Mouse (Mus musculus) embryo, embryonic 11.5 days (tissue): ENCODE measurements around the gene Ciz1.

Experiments used
- DNase-seq: peaks from one replicate; pipeline ENCODE4 v3.0.0-alpha.2; 2012; ENCODE audit warnings: low read depth, low spot score

Ciz1 gene

DNA sequence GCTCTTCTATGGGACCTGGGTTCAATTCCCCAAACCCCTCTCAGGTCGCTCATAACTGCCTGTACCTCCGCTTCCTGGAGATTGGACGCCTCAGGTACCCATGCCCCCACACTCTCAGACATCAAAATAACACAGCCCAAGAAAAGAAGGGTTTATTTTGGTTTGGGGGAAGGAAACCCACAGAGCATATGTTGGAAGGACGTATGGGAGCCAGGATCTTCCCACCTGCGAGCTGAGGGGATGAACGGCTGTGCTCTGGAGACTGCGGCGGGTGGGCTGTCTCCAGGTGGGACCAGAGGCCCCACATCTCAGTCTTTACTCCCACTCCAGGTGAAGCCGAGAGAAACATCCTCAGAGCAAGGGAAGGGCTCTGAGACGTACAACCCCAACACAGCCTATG, 24.8 kb downstream of the Ciz1 start:
- no peak for DNase-seq

DNA sequence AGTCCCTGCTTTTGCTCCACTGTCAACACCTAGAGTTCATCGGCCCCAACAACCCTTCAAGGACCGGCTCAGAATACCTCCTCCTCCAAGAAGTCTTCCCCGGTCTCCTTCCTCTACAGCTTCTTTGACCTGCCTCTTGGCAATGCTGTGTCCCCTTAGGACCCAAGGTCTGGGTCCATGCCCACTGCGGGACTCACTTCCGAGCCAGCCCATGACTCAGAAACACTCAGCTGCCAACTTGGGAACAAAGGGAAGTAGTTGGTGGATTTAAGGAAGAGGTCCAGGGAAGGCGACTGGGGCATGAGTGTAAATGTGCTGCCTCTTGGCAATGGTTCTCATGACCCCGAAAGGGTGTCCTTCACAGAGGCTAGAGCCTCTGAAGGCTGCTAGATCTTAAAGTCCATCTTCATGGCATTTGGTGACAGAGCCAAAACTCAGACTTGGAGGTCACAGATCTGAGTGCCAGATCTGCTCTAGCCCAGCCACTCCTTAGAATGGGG, 27.9 kb downstream of the Ciz1 start:
- no peak for DNase-seq

DNA sequence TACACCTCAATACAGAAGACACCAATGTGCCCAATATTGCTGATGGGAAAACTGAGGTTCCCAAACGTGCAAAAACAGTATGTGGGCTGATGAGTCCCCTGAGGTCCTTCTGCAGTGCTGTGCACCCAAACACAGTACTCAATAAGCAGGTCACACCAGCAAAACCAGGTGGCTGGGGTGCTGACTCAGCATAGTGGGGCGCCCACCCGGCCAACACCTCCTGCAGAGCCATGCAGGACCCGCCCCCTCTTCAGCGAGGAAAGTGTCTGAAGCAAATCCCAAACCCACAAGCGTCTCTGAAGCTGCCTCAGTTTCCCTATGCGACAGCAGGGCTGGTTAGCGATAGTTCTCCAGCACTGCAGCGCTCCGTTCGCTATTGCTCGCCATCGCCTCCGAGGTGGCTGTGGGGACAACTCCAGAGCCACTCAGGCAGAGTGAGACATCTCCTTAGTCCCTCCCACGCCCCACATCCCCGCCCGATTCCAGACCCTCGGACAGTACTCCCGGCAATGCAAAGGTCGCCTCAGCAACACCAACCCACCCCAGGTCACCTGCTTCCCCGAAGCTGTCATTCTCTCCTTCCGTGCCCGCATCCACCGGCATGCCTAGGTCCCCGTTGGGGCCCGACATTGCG, 29.1 kb downstream of the Ciz1 start:
- no peak for DNase-seq

DNA sequence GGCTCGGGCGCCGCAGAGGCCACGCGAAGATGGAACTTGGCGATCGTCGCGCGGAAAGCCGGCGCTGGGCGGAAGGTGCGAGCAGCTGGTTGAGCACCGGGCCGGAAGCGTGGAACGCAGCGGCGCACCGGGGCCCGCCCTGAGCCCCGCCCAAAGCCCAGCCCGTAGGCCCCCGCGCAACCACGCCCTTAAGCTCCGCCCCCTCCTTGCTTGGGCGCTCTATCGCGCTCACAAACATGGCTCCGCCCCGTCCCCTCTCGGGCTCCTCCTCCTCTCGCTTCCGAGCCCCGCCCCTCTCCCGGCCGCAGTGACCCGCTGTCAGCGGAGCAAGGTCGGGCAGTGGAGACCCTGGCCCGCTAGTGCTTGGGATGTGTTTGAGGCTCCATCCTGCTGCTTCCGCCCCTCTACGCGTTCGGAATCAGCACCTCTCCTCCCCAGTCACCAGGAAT, 29.7 kb downstream of the Ciz1 start, which contains the start of gene 1110008P14Rik:
1110008P14Rik (minus strand) TSS at position 164 of the 449 bp plus-strand sequence.
- peak; percentile 89 for DNase-seq

DNA sequence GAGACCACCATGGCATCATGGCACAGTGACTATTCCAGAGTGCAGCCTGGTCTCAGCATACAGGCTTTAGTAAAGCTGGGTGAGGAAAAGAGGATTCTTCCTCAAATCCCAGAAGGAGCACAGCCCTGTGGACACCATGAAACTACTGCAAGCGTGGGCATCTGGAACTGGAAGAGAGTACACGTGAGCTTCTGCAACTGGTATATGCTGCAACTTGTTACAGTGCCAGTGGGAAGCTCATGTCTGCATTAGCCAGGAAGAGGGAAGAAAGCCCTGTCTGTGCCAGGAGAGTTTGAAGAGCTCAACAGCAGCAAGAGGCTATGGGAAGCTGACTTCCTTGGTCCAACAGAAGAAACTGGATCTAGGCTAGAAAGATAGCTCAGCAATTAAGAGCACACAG, 30.6 kb downstream of the Ciz1 start:
- DNase-seq = no peak

DNA sequence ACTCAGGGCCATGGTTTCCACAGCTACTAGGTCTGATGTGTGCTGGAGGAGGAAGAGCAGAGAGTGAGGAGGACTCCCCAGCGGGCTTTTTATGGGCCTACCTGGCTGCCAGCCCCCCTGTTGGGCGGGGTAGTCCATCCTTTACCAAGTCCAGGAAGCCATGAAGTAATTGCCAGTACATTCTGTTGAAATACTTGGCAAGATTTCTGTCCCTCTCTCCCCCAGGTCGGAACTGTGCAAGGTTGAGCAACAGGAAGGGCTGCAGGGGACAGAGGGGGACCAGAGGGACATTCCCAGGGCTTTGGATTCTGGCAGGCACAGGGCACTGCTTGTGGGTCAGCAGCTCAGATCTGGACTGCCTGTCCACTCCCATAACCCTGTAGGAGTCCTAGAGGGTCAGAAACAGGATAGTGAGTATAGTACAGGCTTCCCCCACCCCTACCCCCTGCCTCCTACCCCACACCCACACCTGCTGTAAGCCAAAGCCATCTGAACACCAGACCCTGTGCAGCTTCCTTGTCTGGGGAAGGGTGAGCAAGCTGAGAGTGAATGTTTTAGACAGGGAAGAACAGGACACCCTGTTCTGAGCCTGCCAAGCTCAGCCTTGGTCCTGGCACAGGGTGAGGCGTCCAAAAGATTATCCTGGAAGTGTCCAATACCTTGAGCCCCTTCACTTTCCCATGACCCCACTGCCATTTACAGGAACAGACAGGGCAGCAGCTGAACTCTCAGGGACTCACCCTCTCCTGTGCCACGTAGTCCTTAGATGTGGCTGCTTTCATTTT, 35.8 kb downstream of the Ciz1 start, which contains the start of gene Lcn2:
Lcn2 (minus strand) TSS at position 547 of the 785 bp plus-strand sequence.
- DNase-seq = no peak

DNA sequence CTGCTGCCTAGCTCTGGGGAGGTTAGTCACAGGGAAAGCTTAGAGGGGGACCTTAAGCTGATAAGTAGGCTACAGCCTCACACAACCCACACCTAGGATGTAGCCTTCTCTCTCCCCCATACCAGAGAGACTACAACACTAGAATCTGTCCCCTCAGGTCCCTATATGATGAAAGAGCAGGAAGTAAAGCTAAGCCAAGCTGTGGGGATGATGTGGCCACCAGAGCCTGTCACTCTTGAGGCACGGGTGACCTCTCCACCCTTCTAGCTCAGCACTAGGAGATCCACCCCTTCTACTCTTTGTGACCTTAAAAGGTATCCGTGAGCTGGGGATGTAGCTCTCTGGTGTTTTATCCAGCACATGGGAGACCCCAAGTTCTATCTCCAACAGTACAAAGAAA, 37.0 kb downstream of the Ciz1 start:
- no peak for DNase-seq

DNA sequence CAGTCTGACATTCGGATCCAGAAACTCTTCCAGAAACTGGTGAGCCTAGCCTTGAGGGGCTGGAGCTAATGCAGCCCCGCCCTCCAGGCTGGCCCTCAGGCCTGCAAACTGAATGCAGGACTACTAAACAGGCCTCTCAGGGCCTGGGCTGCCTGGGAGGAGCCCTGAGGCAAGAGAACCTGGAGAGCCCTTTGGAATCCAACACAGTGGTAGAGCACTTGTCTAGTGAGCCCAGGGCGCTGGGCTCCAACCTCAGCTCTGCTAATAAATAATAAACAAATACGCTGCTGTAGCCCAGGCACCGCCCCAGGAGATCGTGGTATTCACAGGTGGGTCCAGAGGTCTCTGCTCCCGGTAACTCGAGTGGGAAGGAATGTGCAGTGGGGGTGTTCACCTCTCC, 38.7 kb downstream of the Ciz1 start:
- no peak for DNase-seq

DNA sequence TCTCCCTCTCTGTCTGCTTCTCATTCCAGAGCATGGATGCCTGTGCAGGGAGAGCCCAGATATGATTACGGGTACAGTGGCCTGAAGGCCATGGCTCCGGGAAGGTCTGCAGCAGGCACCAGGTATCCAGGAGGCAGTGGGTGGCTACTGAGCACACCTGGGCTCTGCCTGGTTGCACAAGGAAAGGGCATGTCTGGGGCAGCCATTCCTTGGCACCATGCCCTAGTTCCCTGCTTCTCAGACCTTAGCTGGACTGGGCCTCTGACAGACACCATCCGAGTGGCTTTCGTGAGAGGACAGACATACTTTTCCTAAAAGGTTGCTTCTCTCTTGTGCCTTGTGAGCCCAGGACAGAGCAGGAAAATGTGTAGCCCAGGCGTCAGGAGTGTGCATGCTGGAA, 39.9 kb downstream of the Ciz1 start:
- DNase-seq = no peak

DNA sequence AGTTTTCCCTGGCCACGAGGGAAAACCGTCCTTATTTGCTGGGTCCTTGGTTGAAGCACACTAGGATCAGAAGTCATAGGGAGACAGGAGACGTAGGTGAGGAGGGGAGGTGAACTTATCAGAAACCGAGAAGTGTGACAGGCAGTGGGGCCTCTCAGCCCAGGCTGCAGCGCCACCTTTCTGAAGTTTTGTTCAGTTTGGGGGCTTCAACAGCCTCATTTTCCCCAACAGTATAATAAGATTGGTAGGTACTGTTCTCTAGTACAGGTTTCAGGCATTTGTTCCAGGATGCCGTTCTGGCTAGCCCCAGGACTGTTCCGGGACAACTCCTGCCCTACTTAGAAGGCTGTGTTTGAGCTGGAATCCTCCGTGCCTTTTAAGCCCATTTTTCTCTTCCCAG, 42.8 kb downstream of the Ciz1 start:
- peak; percentile 22 for DNase-seq

DNA sequence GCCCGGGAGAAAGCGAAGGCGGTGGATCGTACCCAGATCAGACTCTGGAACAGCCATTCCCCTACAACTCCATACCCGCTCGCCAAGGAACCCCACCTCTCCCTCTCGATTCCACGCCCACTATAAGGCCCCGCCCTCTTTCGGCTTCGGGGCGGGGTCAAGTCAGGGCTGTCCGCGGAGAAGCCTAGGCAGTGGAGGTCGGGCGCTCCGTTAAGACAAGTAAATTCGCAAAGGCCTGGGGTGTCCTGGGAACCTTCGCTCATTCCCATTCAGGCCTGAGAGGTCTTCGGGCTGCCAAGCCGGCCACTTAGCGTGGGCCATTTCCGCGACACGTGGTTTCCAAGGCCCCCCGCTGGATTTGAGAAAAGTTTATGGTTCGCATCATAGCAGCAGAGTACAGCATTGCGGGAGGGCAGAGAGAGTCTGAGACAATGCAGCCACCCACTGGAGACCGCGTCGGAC, 43.4 kb downstream of the Ciz1 start, which contains the start of gene Ptges2:
Ptges2 (plus strand) TSS at position 413 of the 462 bp plus-strand sequence.
- DNase-seq = peak; percentile 83

DNA sequence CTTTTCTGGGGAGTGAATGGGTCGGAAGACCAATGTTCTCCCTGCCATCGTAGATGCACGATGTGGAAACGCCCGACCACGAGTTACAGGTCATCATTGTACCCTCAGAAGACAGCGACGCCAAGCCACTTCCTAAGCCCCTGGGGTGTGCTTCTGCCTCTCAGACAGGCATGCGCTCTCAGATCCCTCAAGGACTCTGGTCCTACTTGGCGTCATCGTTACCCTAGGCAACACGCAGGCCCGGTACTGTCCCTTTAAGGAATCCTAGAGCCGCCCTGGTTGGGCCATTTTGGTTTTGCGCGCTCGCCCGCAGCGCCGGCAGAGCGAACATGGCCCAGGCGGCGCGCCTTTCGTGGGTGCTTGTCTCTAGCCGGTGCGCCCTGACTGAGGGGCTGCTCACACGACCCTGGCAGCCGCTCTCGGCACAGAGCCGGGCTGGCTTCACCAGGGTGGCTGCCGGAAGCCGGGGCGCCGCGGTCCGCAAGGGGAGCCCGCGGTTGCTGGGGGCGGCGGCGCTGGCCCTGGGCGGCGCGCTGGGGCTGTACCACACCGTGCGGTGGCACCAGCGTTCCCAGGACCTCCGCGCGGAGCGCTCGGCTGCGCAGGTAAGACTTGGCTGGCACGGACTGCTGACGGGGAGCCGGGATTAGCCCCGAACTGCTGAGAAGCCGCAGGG, 44.0 kb downstream of the Ciz1 start:
- DNase-seq = peak; percentile 87

DNA sequence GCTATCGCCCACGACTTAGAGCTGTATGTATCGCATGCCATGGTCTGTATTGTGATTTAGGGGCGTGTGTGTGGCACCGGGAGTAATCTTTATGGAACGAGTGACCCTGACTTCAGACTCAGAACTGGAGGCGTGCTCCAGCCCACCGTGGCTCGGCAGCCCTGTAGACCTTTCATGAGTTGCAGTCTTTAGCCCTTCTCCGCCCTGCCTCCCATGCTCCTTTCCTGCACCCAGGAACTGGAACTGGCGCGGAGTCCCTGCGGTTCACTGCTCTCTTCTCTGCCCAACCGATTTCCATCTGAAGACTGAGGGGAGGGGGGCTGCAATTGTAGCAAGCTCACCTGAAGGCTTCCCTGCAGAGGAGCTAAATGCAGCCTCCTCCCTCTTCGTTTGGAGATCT, 44.6 kb downstream of the Ciz1 start:
- DNase-seq = no peak

DNA sequence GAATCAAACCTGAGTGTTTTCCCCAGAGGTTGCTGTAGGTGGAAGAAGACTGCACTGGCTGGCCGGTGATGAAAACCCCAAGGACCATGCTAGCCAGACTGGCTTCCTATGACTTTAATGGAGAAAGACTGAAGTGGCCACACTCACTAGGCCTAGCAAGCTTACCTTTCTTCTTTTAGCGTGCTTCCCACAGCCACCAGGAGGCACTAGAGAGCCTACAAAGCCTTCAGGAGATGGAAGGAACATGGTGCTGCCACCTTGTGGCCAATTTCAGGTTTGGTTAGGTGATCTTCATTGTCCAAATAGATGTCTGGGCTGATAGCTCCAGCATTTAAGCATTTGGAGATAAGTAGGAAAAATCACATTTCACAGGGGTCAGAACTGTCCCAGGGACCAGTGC, 52.5 kb downstream of the Ciz1 start:
- DNase-seq = peak; percentile 96

DNA sequence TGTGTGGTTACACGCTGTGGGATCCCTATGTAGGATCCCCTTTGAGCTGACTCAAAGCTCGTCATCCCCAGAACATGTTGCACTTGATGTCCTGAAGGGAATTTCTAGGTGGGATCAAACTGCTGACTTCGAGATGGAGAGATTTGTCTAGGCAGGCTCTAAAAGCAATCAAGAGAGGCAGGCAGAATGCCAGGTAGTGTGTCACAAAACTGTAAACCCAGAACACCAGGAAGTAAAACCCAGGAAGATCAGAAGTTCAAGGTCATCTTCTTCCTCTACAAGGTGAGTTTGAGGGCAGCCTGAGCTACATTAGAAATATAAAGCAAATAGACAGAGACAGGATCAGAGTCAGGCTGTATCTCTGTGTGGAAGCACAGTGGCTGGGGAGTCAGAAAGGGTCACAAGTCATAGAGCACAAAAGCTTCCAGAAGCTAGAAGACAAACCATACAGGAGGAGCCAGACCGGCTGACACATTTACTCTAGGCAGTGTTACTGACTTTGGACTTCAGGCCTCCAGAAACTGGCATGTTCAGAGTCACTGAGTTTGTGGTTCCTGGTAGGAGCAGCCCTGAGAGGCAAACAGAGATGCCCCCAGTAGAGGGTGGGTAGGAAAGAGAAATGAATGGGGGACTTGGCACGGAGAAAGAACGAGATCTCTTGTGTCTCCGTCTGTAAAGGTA, 55.2 kb downstream of the Ciz1 start:
- no peak for DNase-seq

DNA sequence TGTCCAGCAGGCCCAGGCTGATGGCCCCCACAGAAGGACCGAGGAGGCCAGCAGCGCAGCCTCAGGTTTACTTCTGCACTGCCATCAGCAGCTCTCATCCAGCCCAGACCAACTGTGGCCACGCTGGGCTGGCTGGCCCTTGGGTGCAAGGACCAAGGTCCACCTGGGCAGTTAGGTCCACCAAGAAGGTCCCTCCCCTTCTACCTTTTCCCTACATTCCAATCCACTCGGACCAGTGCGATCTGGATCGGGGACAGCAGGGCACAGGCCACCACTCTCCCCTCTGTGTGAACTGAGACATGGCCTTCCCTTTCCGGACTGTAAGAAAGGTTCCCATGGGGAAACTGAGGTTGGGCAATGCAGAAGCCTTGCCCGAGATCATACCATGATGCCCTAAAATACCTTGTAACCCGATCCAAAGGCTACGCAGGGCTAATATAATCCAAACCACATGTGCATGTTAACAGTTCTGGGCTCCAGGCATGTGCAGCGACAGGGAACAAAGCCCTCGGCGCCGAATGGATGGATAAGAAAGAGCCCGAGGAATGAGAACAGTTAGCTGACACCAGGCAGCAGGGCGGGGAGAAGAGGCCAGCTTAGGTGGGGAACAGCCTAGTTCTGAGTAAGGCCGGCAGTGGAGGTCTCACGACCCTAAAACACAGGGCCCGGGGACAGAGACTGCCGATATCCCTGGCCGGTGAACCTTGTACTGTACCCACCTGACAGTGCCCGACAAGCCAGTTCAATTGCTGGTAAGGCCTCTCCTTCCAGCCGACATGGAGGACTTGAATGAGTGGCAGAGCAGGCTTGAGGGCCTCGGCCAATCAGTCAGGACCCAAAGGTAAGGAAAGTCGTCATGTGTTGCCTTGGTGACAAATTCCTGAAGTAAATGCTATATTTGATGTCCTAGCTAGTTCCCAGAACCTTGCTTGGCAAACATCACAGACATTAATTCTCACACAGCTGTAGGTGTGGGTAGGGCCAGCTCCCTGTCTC, 56.6 kb downstream of the Ciz1 start:
- peak; percentile 36 for DNase-seq

DNA sequence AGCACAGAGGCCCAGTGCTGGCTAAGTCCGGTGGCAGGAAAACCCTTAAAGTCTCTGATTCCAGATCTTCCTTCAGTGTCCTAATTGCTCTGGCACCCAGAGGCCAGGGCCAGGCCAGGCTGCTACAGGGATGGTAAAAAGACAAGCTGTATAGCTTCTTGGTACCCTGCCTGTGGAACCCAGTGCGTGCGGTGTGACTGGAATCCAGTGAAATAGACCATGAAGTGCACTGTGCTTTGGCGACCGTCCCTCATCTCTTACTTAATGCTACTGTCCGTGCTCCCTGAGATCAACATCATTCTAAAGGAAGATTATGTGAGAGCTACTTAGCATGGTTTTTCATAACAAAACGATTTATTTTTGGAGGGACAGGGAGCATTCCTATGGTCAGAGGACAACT, 59.3 kb downstream of the Ciz1 start:
- DNase-seq = no peak

DNA sequence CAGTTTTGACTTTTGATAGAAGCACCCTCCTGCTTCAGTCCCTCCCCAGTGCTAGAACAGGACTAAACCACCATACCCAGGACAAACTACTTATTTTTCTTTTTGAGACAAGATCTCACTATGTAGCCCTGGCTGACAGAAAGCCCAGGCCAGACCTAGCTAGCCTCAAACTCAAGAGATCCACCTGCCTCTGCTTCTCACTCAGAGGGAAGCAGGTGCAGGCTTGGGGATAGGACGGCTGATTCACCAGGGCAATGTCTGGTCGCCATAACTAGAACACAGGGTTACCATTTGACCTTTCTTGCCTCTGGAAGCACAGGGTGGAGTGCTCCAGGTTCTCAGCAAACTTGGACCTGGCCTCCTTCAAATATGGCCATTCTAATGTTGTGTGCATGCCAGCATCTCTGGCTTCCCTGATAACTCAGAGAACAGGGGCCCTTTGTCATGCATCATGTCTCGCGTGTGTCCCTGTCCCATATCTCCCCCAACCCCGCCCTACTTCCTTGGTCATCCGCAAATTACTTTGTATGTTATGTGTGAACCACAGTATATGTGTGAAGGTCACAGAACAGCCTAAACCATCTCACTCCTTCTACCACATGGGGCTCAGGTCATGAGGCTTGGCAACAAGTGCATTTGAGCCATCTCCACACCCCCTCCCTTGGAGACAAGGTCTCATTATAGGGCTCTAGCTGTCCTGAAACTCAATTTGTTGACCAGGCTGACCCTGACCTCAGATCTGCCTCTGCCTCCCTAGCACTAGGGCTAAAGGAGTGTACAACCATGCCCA, 60.8 kb downstream of the Ciz1 start:
- no peak for DNase-seq

DNA sequence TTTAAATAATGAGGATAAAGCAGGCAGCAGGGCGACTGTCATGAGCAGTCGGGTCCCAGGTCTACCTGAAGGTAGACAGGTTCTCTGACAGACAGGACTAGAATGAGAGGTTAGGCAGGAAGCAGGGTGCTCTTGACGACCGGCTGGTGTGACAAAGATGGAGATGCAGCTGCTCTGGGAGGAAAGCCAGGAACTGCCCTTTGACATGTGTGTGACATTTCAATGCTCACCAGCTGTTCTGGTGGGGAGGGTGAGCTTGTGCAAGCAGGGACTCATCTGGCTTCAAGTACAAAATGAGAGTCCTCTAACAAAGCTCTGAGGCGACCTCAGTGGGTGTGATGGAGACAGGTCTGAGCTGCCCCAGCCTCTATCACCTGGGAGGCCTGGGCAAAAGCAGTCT, 61.8 kb downstream of the Ciz1 start:
- DNase-seq = no peak

DNA sequence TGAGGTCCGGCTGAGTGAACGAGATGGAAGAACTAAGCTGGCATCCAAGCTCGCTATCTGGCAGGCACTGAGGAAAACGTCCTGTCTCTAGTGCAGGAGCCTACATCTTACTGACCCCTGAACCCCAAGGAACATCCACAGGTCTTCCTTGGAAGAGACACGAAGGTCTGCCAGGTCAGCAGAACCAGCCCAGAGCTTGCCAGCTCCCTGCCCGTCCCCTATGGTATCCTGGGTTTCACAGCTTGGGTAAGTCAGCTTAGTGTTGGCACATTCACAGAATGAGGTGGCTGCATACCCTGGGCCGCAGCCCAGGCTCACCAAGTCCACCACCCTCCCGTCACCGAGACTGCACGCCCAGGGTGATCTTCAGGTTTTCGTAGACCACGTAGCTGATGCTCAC, 63.7 kb downstream of the Ciz1 start:
- no peak for DNase-seq
